Mouse (Mus musculus) erythroblast, embryonic 14.5 days (primary cell): ENCODE measurements around the gene Sipa1l3. TPM values are rescaled to one million over a fixed set of nuclear protein-coding genes. Genes with fewer than 3 reads are reported as not detected.

ENCODE experiments used
- H3K27me3 ChIP-seq: 2 replicates; pipeline ENCODE4 v1.6.1; 2012; ENCODE audit warnings: inconsistent platforms; ENCODE audit not compliant: control insufficient read depth
- H3K36me3 ChIP-seq: 2 replicates; pipeline ENCODE4 v1.6.1; 2012; ENCODE audit warnings: mild to moderate bottlenecking, inconsistent platforms; ENCODE audit not compliant: control insufficient read depth
- H3K4me1 ChIP-seq: 2 replicates; pipeline ENCODE4 v1.6.1; 2012; ENCODE audit warnings: inconsistent platforms; ENCODE audit not compliant: control insufficient read depth
- H3K4me3 ChIP-seq: replicated peaks from 2 replicates; pipeline ENCODE3; 2012; ENCODE audit warnings: moderate library complexity, mild to moderate bottlenecking, inconsistent platforms
- H3K9me3 ChIP-seq: 2 replicates; pipeline ENCODE4 v1.6.1; 2012; ENCODE audit warnings: low read length, inconsistent platforms, mixed read lengths; ENCODE audit not compliant: control insufficient read depth
- GATA1 ChIP-seq: IDR thresholded peaks from 2 replicates; pipeline ENCODE4 v1.6.1; 2012; ENCODE audit warnings: low read length, inconsistent platforms, mixed read lengths
- TAL1 ChIP-seq: IDR thresholded peaks from 3 replicates; pipeline ENCODE4 v1.6.1; 2012; ENCODE audit warnings: low read length, inconsistent platforms, mixed read lengths
- polyA plus RNA-seq: library from polyadenylated mRNA; stranded (reverse); fragments of >175 nt; gene quantifications from 2 replicates; pipeline ENCODE4 v1.2.3, GENCODE M21; 2012

The Sipa1l3 gene
- polyA plus RNA-seq, 1 experiment = 2.0 TPM

DNA sequence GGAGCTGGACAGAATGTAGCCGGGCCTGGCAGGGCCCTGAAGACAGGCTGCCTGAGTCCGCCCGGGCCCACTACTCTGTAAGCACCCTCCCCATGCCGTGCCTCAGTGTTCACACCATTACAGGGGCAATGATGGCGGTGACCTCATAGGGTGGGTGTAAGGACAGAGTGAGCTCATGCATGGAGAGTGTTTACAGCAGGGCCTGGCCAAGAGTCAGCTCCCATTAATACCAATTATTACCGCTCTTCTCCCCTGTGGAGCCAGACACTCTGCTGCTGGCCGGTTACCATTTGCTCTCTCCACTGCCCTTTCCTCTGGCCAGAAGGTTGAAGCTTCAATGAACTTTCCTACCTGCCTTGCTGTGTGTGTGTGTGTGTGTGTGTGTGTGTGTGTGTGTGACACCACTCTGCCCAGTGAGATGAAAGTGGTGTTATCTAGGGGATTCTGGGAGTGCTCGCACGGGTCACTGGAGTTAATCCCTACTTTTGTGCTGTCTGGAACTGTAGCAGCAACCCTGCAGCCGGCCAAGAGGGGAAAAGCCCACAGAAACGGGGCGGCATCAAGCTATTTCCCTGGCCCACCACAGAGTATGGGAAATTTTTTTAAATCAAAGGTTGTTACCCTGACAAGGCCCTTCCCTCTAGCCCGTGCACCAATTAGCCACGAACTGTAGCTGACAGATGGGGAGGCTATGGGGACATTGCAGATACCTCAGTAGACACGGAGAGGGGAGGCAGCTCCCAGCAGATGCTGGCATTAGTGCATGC, 86.1 kb downstream of the Sipa1l3 start:
- Histone ChIP-seq H3K27me3 (no peaks in the 10 kb centered on the region), H3K4me3 (no peak overlapping the region), H3K9me3 (no peaks in the 10 kb centered on the region), H3K4me1 (peaks cover 17% of the 10 kb centered on the region), H3K36me3 (no peaks in the 10 kb centered on the region; the same call in 1 of the 2 replicates)
- TF ChIP-seq GATA1 (no peak), TAL1 (no peak)

- Histone ChIP-seq H3K4me1 (peaks cover 17% of the 10 kb centered on the region), H3K9me3 (no peaks in the 10 kb centered on the region), H3K27me3 (no peaks in the 10 kb centered on the region), H3K36me3 (no peaks in the 10 kb centered on the region; the same call in 1 of the 2 replicates), H3K4me3 (no peak overlapping the region)
- TF ChIP-seq TAL1 (no peak), GATA1 (no peak)
Observed at GRCm38 (mm10) chr7:29430739-29431211, 87.7 kb downstream of the Sipa1l3 start.

GRCm38 (mm10) chr7:29426056-29426455, 92.4 kb downstream of the Sipa1l3 start:
- Histone ChIP-seq H3K36me3 (no peaks in the 10 kb centered on the region), H3K4me3 (no peak overlapping the region), H3K4me1 (peaks cover 14% of the 10 kb centered on the region), H3K27me3 (no peaks in the 10 kb centered on the region), H3K9me3 (no peaks in the 10 kb centered on the region)
- TF ChIP-seq GATA1 (no peak), TAL1 (no peak)

DNA sequence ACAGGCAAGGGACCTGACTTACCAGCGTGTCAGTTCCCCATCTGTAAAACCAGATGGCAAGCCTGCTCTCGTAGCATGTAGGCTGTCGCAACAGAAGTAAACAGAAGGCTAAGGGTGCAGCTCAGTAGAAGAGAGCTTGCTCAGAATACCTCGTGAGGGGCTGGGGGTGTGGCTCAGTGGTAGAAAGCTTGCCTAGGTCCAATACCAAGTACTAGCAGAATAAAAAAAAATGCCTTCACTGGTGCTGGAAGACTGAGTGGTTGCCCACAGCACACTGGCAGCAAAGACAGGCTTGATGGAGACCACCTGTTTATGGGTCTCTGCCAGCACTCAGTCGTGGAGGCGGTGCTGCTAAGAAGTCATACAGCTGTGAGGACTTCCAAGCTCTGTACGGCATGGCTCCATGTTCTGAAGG, 93.0 kb downstream of the Sipa1l3 start:
- TF ChIP-seq TAL1 (no peak), GATA1 (no peak)
- Histone ChIP-seq H3K9me3 (no peaks in the 10 kb centered on the region), H3K4me3 (no peak overlapping the region), H3K27me3 (no peaks in the 10 kb centered on the region), H3K36me3 (no peaks in the 10 kb centered on the region), H3K4me1 (peaks cover 8% of the 10 kb centered on the region)

DNA sequence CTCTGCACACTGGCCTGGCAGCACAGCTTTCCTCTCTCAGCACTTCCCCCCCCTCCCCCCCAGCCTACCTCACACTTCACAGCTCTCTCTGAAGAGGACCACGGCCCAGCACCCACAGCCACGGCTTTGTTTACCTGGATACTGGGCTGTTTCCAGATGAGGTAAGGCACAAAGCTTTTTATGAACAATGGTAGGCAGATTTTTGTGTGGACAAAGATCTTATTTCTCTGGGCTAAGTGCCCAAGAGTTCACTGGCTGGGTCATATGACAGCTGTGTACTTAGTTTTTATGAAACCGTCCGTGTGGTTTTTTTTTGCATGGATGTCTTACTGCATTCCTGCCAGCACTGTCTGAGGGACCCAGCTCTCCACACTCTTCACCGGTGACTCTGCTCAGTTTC, 93.8 kb downstream of the Sipa1l3 start:
- Histone ChIP-seq H3K36me3 (no peaks in the 10 kb centered on the region), H3K4me1 (peaks cover 7% of the 10 kb centered on the region), H3K4me3 (no peak overlapping the region), H3K27me3 (no peaks in the 10 kb centered on the region), H3K9me3 (no peaks in the 10 kb centered on the region)
- TF ChIP-seq TAL1 = no peak

DNA sequence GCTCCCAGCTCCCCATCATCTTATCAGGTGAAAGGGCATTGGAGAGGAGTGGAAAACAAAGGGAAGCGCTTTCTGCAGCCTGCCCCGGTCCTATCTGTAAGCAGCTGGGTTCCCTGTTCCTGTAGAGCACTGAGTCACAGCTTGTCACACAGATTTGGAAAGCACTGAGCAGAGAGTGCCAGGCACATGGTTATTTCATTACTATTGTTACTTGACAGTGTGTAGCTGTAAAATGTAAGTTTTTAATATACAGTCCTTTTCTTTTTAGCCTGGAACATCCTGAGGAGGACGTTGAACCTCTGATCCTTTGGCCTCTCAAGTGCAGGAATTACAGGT, 96.6 kb downstream of the Sipa1l3 start:
- Histone ChIP-seq H3K36me3 (no peaks in the 10 kb centered on the region), H3K27me3 (no peaks in the 10 kb centered on the region), H3K4me3 (no peak overlapping the region), H3K4me1 (peaks cover 1% of the 10 kb centered on the region), H3K9me3 (no peaks in the 10 kb centered on the region)
- TF ChIP-seq GATA1 = no peak
- no peak for TF ChIP-seq TAL1

DNA sequence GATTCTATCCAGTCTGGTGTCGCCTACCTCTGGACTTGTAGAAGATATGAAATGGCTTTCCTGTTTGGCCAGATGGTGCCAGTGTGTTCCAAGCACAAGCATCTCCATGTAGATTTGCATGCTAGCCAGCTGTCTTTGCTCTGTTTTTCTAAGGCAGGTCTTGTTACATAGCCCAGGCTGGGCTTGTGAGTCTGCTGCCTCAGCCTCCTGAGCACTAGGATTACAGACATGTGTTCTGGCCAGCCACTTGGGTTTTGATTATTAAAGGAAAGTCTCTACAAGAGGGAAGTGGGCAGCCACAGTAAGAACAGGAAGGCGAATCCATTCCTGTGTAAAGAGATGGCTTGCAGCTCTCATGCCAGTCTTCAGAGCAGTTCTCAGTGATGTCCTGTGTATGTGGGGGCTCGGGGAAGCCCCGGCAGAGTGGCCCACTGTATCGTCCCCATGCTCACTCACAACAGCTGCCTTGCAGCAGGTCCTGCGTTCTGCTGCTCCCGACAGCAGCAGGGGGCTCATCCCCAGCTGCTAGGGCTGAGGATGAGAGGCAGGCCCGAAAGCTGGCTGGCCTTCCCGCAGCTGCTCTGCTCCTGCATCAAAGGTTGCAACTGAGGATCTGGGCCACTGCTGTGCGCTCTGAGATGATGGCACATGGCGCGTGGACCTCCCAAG, 97.1 kb downstream of the Sipa1l3 start:
- Histone ChIP-seq H3K27me3 (no peaks in the 10 kb centered on the region), H3K9me3 (no peaks in the 10 kb centered on the region), H3K36me3 (no peaks in the 10 kb centered on the region), H3K4me1 (peaks cover 1% of the 10 kb centered on the region; the same call in 1 of the 2 replicates), H3K4me3 (no peak overlapping the region)
- TF ChIP-seq TAL1 (no peak), GATA1 (no peak)

GRCm38 (mm10) chr7:29419836-29420235, 98.6 kb downstream of the Sipa1l3 start:
- Histone ChIP-seq H3K36me3 (no peaks in the 10 kb centered on the region), H3K4me3 (no peak overlapping the region), H3K9me3 (no peaks in the 10 kb centered on the region), H3K27me3 (no peaks in the 10 kb centered on the region), H3K4me1 (peaks cover 1% of the 10 kb centered on the region; the same call in 1 of the 2 replicates)
- TF ChIP-seq GATA1 (no peak), TAL1 (no peak)

- H3K4me3 ChIP-seq = no peak overlapping the region
- peaks cover 1% of the 10 kb centered on the region; the same call in 1 of the 2 replicates for H3K4me1 ChIP-seq
- H3K9me3 ChIP-seq = no peaks in the 10 kb centered on the region
- H3K27me3 ChIP-seq = no peaks in the 10 kb centered on the region
- TF ChIP-seq TAL1 (no peak), GATA1 (no peak)
- peaks cover 3% of the 10 kb centered on the region; the same call in 1 of the 2 replicates for H3K36me3 ChIP-seq
Observed at GRCm38 (mm10) chr7:29418231-29418630, 100.2 kb downstream of the Sipa1l3 start.
